Mouse (Mus musculus) midbrain, embryonic 12.5 days (tissue): ENCODE results near the gene Alkbh1. TPM values are rescaled to one million over a fixed set of nuclear protein-coding genes. Genes with fewer than 3 reads are reported as not detected.

Experiments
- microRNA-seq: library from miRNA; unstranded; fragments of <30 nt; microRNA quantifications from one replicate; pipeline ENCODE4, GENCODE M21; 2017
- polyA plus RNA-seq: library from polyadenylated mRNA; unstranded; fragments of >200 nt; fragmentation: Nextera tagmentation; extraction: Ambion mirVana; gene quantifications from 2 replicates; pipeline ENCODE4 v1.2.1, GENCODE M21; 2016

Gene Alkbh1
- polyA plus RNA-seq, 1 experiment from 2014 or later = 55.2 TPM

Small RNA genes lying within 50 kb of the gene (microRNA-seq; reads per million reads assigned to microRNA genes)
- 43.4 reads per million, percentile 43 among the genes with 10 or more reads in this experiment for gene Mir3068

Other genes with a start within 250 kb of the Alkbh1 start
- 1.1 and 1.9 TPM in 2 replicates for gene Samd15, start 244.3 kb downstream of the Alkbh1 start, polyA plus RNA-seq
- gene Tmed8, start 243.6 kb downstream of the Alkbh1 start, polyA plus RNA-seq = 5.6 and 6.0 TPM in 2 replicates
- gene Noxred1, start 205.3 kb downstream of the Alkbh1 start, polyA plus RNA-seq = 1.2 and 1.8 TPM in 2 replicates
- 62.1 and 62.2 TPM in 2 replicates for gene Vipas39, start 177.8 kb downstream of the Alkbh1 start, polyA plus RNA-seq
- 188 and 195 TPM in 2 replicates for gene Ahsa1, start 177.5 kb downstream of the Alkbh1 start, polyA plus RNA-seq
- gene Ism2, start 144.3 kb downstream of the Alkbh1 start, polyA plus RNA-seq = 1.0 and 1.2 TPM in 2 replicates
- gene Sptlc2, start 55.7 kb downstream of the Alkbh1 start, polyA plus RNA-seq = 54.8 and 65.2 TPM in 2 replicates
- gene Slirp, start 121 bp downstream of the Alkbh1 start, polyA plus RNA-seq = 281 and 287 TPM in 2 replicates
- 152 and 155 TPM in 2 replicates for gene Snw1, start 28.3 kb upstream of the Alkbh1 start, polyA plus RNA-seq
- not detected in 2 replicates for gene Gm5788, start 50.7 kb upstream of the Alkbh1 start, polyA plus RNA-seq
- not detected in 2 replicates for gene Gm8300, start 70.3 kb upstream of the Alkbh1 start, polyA plus RNA-seq
- gene Oog1, start 158.7 kb upstream of the Alkbh1 start, polyA plus RNA-seq = not detected in 2 replicates
- not detected in 2 replicates for gene Gm4027, start 174.9 kb upstream of the Alkbh1 start, polyA plus RNA-seq
- not detected in 2 replicates for gene Gm16381, start 200.6 kb upstream of the Alkbh1 start, polyA plus RNA-seq